Mouse (Mus musculus) forebrain, embryonic 13.5 days (tissue): ENCODE measurements around the gene Mov10l1. TPM values are rescaled to one million over a fixed set of nuclear protein-coding genes. Genes with fewer than 3 reads are reported as not detected.

Experiments used
- ATAC-seq: fragments of 200-750 bp; cut with Nextera tagmentation; 2 replicates; pipeline ENCODE4 v1.8.0; 2017
- H3K27ac ChIP-seq: fragments of 300-500 bp; sonication (generic); 2 replicates; pipeline ENCODE4 v1.5.1; 2015; ENCODE audit warnings: inconsistent platforms, mild to moderate bottlenecking, moderate library complexity
- H3K27me3 ChIP-seq: fragments of 300-500 bp; sonication (generic); 2 replicates; pipeline ENCODE4 v1.6.1; 2015; ENCODE audit warnings: mild to moderate bottlenecking, inconsistent platforms
- H3K36me3 ChIP-seq: fragments of 300-500 bp; sonication (generic); 2 replicates; pipeline ENCODE4 v1.6.1; 2015; ENCODE audit warnings: mild to moderate bottlenecking, inconsistent platforms; ENCODE audit not compliant: poor library complexity, severe bottlenecking
- H3K4me1 ChIP-seq: fragments of 300-500 bp; sonication (generic); 2 replicates; pipeline ENCODE4 v1.6.1; 2015; ENCODE audit warnings: inconsistent platforms
- H3K4me2 ChIP-seq: fragments of 300-500 bp; sonication (generic); 2 replicates; pipeline ENCODE4 v1.6.1; 2015; ENCODE audit warnings: inconsistent platforms, mild to moderate bottlenecking, moderate library complexity
- H3K4me3 ChIP-seq: fragments of 300-500 bp; sonication (generic); 2 replicates; pipeline ENCODE4 v1.5.1; 2015; ENCODE audit warnings: mild to moderate bottlenecking, inconsistent platforms
- H3K9ac ChIP-seq: fragments of 300-500 bp; sonication (generic); 2 replicates; pipeline ENCODE4 v1.6.1; 2015; ENCODE audit warnings: mild to moderate bottlenecking, inconsistent platforms
- H3K9me3 ChIP-seq: fragments of 300-500 bp; sonication (generic); replicated peaks from 2 replicates; pipeline ENCODE4 v1.6.1; 2016; ENCODE audit warnings: inconsistent platforms
- WGBS: fragments of 180-500 bp; shearing (Covaris S2); methylation state at CpG from one replicate; pipeline ENCODE4 v1.1.7; 2015; 5-methylcytosine and 5-hydroxymethylcytosine counted together
- polyA plus RNA-seq: library from polyadenylated mRNA; unstranded; fragments of >200 nt; fragmentation: Nextera tagmentation; extraction: Ambion mirVana; gene quantifications from 2 replicates; pipeline ENCODE4 v1.2.1, GENCODE M21; 2015

Mov10l1 gene
- polyA plus RNA-seq, 1 experiment from 2014 or later: not detected

- Histone ChIP-seq H3K4me3 (no peak overlapping the region), H3K27me3 (no peaks in the 10 kb centered on the region), H3K4me2 (no peak overlapping the region), H3K4me1 (no peaks in the 10 kb centered on the region), H3K9me3 (peaks cover 3% of the 10 kb centered on the region; the same call in 1 of the 2 replicates), H3K27ac (no peak overlapping the region), H3K36me3 (no peaks in the 10 kb centered on the region), H3K9ac (no peak overlapping the region)
- 74% methylated on average over 5 of the region's 5 CpGs for WGBS
- ATAC-seq: no peak
Measured at GRCm38 (mm10) chr15:89044381-89044780, 61.7 kb downstream of the Mov10l1 start.

- Histone ChIP-seq H3K4me3 (no peak overlapping the region), H3K27me3 (no peaks in the 10 kb centered on the region), H3K4me1 (no peaks in the 10 kb centered on the region), H3K9ac (no peak overlapping the region), H3K36me3 (no peaks in the 10 kb centered on the region), H3K4me2 (no peak overlapping the region), H3K27ac (no peak overlapping the region), H3K9me3 (peaks cover 3% of the 10 kb centered on the region; the same call in 1 of the 2 replicates)
- no peak for ATAC-seq
- WGBS: 87% methylated on average over 4 of the region's 4 CpGs
Measured at GRCm38 (mm10) chr15:89046356-89046755, 63.6 kb downstream of the Mov10l1 start.

- Histone ChIP-seq H3K4me3 (no peak overlapping the region), H3K9me3 (no peaks in the 10 kb centered on the region), H3K4me1 (peaks cover 6% of the 10 kb centered on the region; the same call in 1 of the 2 replicates), H3K9ac (no peak overlapping the region), H3K4me2 (no peak overlapping the region), H3K27ac (no peak overlapping the region), H3K27me3 (peaks cover 16% of the 10 kb centered on the region; the same call in 1 of the 2 replicates), H3K36me3 (no peaks in the 10 kb centered on the region)
- no peak for ATAC-seq
- 89% methylated on average over 7 of the region's 7 CpGs for WGBS
Measured at GRCm38 (mm10) chr15:89054666-89055065, 72.0 kb downstream of the Mov10l1 start.

DNA sequence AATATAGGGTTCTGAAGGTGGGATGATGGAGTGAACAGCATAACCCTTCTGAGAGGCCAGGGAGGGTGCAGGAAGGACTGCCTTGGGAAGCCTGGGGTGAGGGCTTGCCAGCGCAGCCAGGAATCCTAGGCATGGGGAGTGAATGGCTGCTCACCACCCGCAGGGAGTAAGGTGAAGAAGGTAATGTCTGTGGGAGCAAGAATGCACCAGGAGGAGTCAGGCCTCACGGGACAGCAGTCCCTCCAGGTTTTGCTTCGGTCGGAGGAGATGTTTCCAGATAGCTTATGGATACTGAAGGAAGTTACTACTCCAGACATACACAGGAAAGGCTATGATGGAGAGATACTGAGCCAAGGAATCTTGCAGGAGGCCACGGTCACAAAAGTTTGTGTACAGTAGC is 76.0 kb downstream of the Mov10l1 start:
- WGBS: 31% methylated on average over 6 of the region's 6 CpGs
- Histone ChIP-seq H3K4me1 (peaks cover 16% of the 10 kb centered on the region), H3K4me2 (peak overlapping the region; percentile 94), H3K27ac (no peak overlapping the region), H3K4me3 (peak overlapping the region; percentile 69), H3K27me3 (peaks cover 16% of the 10 kb centered on the region; the same call in 1 of the 2 replicates), H3K36me3 (no peaks in the 10 kb centered on the region), H3K9ac (peak overlapping the region; percentile 82; the same call in 1 of the 2 replicates), H3K9me3 (no peaks in the 10 kb centered on the region)
- ATAC-seq: no peak

DNA sequence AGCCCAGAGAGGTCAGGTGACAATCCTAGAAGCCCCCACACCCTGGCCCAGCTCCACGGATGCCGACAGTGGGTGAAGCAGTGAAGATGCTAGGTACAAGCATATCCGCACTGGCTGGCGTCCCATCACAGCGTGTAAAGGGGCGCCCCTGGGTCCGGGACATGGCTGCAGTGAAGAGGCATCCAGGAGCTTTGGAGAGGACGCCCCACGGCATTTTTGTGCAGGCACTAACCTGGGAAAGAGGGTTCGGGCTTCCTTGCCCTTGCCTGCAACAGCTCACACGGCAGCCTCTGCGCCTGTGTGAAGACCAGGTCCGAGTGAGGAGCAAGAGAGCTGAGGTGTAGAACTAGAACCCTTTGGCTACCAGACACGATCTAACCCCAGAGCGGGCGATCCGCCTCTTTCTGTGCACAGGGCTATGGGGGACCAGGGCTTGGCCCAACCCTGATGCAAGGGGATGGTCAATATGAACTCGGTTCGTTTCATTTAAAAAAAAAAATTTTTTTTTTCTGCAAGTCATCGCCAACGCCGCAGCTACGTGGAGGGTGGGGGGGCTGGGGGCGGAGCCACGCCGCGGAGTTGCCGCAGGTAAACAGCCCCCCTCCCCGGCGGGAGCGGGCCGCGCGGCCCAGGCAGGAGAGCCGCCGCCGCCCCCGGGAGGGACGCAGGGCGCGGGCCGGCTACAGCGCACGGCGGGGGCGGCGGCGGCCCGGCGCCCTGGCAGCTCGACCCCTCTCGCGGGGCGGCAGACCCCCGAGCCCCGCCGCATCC is 76.6 kb downstream of the Mov10l1 start, which contains the start of gene Panx2:
Gene Panx2, plus strand, starts transcription at position 574 of the 771 bp plus-strand sequence.
- Histone ChIP-seq H3K36me3 (no peaks in the 10 kb centered on the region), H3K4me2 (peak within 1 kb of the TSS; percentile 94), H3K4me1 (peaks cover 16% of the 10 kb centered on the region), H3K4me3 (peak within 1 kb of the TSS; percentile 69), H3K27me3 (peaks cover 16% of the 10 kb centered on the region; the same call in 1 of the 2 replicates), H3K9me3 (no peaks in the 10 kb centered on the region), H3K27ac (peak within 1 kb of the TSS; percentile 19; the same call in 1 of the 2 replicates), H3K9ac (peak within 1 kb of the TSS; percentile 82)
- peak; percentile 59 for ATAC-seq
- 1% methylated on average over 38 of the region's 57 CpGs for WGBS

- H3K4me1 ChIP-seq: peaks cover 16% of the 10 kb centered on the region
- peak; percentile 54 for ATAC-seq
- no peaks in the 10 kb centered on the region for H3K9me3 ChIP-seq
- H3K27me3 ChIP-seq: peaks cover 16% of the 10 kb centered on the region; the same call in 1 of the 2 replicates
- H3K4me3 ChIP-seq: peak overlapping the region; percentile 69
- no peak overlapping the region; the same call in 1 of the 2 replicates for H3K27ac ChIP-seq
- WGBS: 1% methylated on average over 44 of the region's 48 CpGs
- no peaks in the 10 kb centered on the region for H3K36me3 ChIP-seq
- H3K9ac ChIP-seq: peak overlapping the region; percentile 82
- H3K4me2 ChIP-seq: peak overlapping the region; percentile 94
Measured at GRCm38 (mm10) chr15:89060032-89060681, 77.4 kb downstream of the Mov10l1 start.

GRCm38 (mm10) chr15:89060811-89061460 is 78.2 kb downstream of the Mov10l1 start:
- peaks cover 16% of the 10 kb centered on the region; the same call in 1 of the 2 replicates for H3K27me3 ChIP-seq
- no peak overlapping the region for H3K27ac ChIP-seq
- WGBS: 88% methylated on average over 12 of the region's 12 CpGs
- ATAC-seq: 0 out of 2 replicates have a peak, but pooled peaks have one; percentile 9
- H3K36me3 ChIP-seq: no peaks in the 10 kb centered on the region
- H3K9ac ChIP-seq: peak overlapping the region; percentile 82
- peaks cover 16% of the 10 kb centered on the region for H3K4me1 ChIP-seq
- no peaks in the 10 kb centered on the region for H3K9me3 ChIP-seq
- H3K4me2 ChIP-seq: peak overlapping the region; percentile 94
- H3K4me3 ChIP-seq: peak overlapping the region; percentile 69

- H3K36me3 ChIP-seq: no peaks in the 10 kb centered on the region
- no peak for ATAC-seq
- no peaks in the 10 kb centered on the region for H3K9me3 ChIP-seq
- H3K9ac ChIP-seq: no peak overlapping the region
- H3K4me1 ChIP-seq: peaks cover 16% of the 10 kb centered on the region
- no peak overlapping the region for H3K4me2 ChIP-seq
- peaks cover 26% of the 10 kb centered on the region for H3K27me3 ChIP-seq
- H3K4me3 ChIP-seq: no peak overlapping the region
- 87% methylated on average over 6 of the region's 6 CpGs for WGBS
- H3K27ac ChIP-seq: no peak overlapping the region
Measured at GRCm38 (mm10) chr15:89061761-89062517, 79.2 kb downstream of the Mov10l1 start.

- Histone ChIP-seq H3K4me1 (peaks cover 16% of the 10 kb centered on the region), H3K36me3 (no peaks in the 10 kb centered on the region), H3K27ac (no peak overlapping the region), H3K4me2 (no peak overlapping the region), H3K9ac (no peak overlapping the region), H3K4me3 (no peak overlapping the region), H3K9me3 (no peaks in the 10 kb centered on the region), H3K27me3 (peaks cover 32% of the 10 kb centered on the region)
- no peak for ATAC-seq
- 90% methylated on average over 5 of the region's 5 CpGs for WGBS
Measured at GRCm38 (mm10) chr15:89062518-89062910, 79.8 kb downstream of the Mov10l1 start.

GRCm38 (mm10) chr15:89063001-89063400 is 80.3 kb downstream of the Mov10l1 start:
- Histone ChIP-seq H3K27me3 (peaks cover 33% of the 10 kb centered on the region), H3K36me3 (peaks cover 4% of the 10 kb centered on the region; the same call in 1 of the 2 replicates), H3K4me3 (no peak overlapping the region), H3K9me3 (no peaks in the 10 kb centered on the region), H3K4me1 (peaks cover 16% of the 10 kb centered on the region), H3K9ac (no peak overlapping the region), H3K27ac (no peak overlapping the region), H3K4me2 (no peak overlapping the region)
- no peak for ATAC-seq
- WGBS: 82% methylated on average over 7 of the region's 7 CpGs

DNA sequence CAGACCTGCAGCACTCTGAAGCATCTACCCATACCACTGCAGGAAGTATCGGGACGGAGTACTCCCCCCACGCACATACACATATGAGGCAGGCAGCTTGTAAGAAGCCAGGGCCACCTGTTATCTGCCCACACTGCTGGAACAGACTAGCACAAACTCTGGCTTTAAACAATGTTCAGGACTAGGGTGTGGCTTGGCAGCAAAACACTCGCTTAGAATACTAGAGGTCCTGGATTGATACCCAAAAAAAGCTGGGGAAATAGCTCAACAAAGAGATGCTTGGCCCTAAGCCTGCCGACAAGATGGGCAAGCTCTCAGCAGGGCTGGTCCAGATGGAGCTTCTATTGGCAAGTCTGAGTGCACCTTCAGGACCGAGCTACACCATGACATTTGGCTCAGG is 80.8 kb downstream of the Mov10l1 start:
- 79% methylated on average over 6 of the region's 6 CpGs for WGBS
- H3K4me2 ChIP-seq: no peak overlapping the region
- no peak overlapping the region for H3K27ac ChIP-seq
- H3K27me3 ChIP-seq: peaks cover 33% of the 10 kb centered on the region
- peaks cover 9% of the 10 kb centered on the region; the same call in 1 of the 2 replicates for H3K36me3 ChIP-seq
- H3K9me3 ChIP-seq: no peaks in the 10 kb centered on the region
- H3K4me3 ChIP-seq: no peak overlapping the region
- H3K4me1 ChIP-seq: peaks cover 16% of the 10 kb centered on the region
- ATAC-seq: no peak
- H3K9ac ChIP-seq: no peak overlapping the region
